Comparison of ENCODE assay signal across 26 mouse cellular contexts in the genomic region with DNA sequence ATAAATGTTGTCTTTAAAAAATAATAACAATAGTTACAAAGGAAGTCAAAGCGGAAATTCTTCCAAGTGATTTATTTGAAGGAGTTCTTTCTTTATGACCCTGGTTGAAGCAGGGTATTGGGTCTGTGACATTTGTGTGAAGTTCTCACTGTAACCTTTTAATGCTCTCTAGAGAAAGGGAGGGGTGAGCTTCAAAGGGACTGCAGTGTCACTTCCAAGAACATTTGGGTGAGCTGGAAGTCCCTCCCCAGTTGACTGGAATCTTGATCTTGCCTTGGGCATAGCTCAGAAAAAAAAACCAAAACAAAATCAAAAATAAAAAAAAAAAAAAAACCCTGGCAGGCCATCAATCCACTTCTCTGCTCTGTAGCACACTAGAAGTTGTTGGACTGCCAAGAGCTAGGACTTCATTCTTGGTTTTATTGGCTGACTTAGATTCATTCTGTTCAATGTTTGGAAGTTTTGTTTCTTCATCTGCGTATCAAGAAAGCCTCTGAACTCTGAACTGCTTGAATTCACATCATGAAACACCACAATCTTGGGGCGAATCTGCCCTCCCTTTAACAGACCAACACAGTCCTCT. TPM values are rescaled to one million over a fixed set of nuclear protein-coding genes. Genes with fewer than 3 reads are reported as not detected.
DNase-seq lines count a peak whose midpoint lies in the region; ATAC-seq and TF ChIP-seq lines count a peak whose summit lies in the region.
"Had no signal": no experiment of that assay in that cellular context is flagged by ENCODE, and none has a peak within 500 bp of the region (broad histone marks: within the 10 kb centered on the region; RNA-seq: fewer than 3 reads in every experiment).

No protein-coding gene starts in this region.

- no peak overlapping the region for H3K9ac ChIP-seq in lung, postnatal 0 days (replicated peaks; ENCODE audit: low read depth)
- no peak overlapping the region for H3K9ac ChIP-seq in hindbrain, embryonic 11.5 days (ENCODE audit: low read depth, low read length)
- H3K9ac ChIP-seq: hindbrain, embryonic 14.5 days had no signal

- peak; percentile 23; the same call in 1 of the 2 replicates for TF ChIP-seq EP300 in lung, postnatal 0 days (IDR thresholded peaks at IDR 0.05)

- no peak overlapping the region for H3K4me3 ChIP-seq in lung, postnatal 0 days (ENCODE audit: low read depth, low read length)
- H3K4me3 ChIP-seq in hindbrain, embryonic 11.5 days (ENCODE audit: low read depth, low read length), result no peak overlapping the region
- H3K4me3 ChIP-seq: embryonic facial prominence, embryonic 10.5 days; forebrain, embryonic 10.5 days; gastrocnemius, adult 2 months; heart, embryonic 10.5 days had no signal

- no peaks in the 10 kb centered on the region for H3K36me3 ChIP-seq in lung, postnatal 0 days (ENCODE audit: insufficient read depth, low read length)
- H3K36me3 ChIP-seq in hindbrain, embryonic 11.5 days (ENCODE audit: control insufficient read depth, insufficient read depth, low read length), result no peaks in the 10 kb centered on the region
- H3K36me3 ChIP-seq: embryonic facial prominence, embryonic 10.5 days; forebrain, embryonic 10.5 days; heart, embryonic 10.5 days had no signal

- 61% methylated on average over 3 of the region's 3 CpGs for WGBS in lung, postnatal 0 days
- WGBS in hindbrain, embryonic 11.5 days, result 81% methylated on average over 3 of the region's 3 CpGs

- peak; percentile 57 for ATAC-seq in lung, postnatal 0 days
- no peak for ATAC-seq in hindbrain, embryonic 11.5 days (ENCODE audit: low FRiP score)
- ATAC-seq: activated CD4-positive, CD25-positive, alpha-beta regulatory T cell, adult 4 months; forebrain, embryonic 14.5 days; Patski had no signal

- H3K27ac ChIP-seq in lung, postnatal 0 days (ENCODE audit: low read length), result no peak overlapping the region
- no peak overlapping the region for H3K27ac ChIP-seq in hindbrain, embryonic 11.5 days (ENCODE audit: low read depth, low read length)
- H3K27ac ChIP-seq: embryonic facial prominence, embryonic 10.5 days; forebrain, embryonic 10.5 days; gastrocnemius, adult 2 months; heart, embryonic 10.5 days; hindbrain, embryonic 14.5 days had no signal

- DNase-seq in adrenal gland, postnatal 14 days, result peak; percentile 4
- DNase-seq in adrenal gland, adult 2 months, result no peak
- DNase-seq in kidney, postnatal 14 days, result peak; percentile 2
- no peak for DNase-seq in kidney, postnatal 10 days
- DNase-seq in lung, postnatal 0 days (ENCODE audit: low spot score), result peak; percentile 32
- DNase-seq in lung, adult 18-20 months, result no peak
- DNase-seq in lung, postnatal 36 days, result peak; percentile 16
- no peak for DNase-seq in hindbrain, embryonic 11.5 days (ENCODE audit: low spot score)
- DNase-seq: adrenal gland, postnatal 10 days; cerebellum, adult 18-20 months; cerebellum, postnatal 10 days; gastrocnemius, adult 2 months; gastrocnemius, postnatal 25 days; heart, postnatal 10 days had no signal

- no peak for TF ChIP-seq CTCF in lung, postnatal 0 days (IDR thresholded peaks at IDR 0.05)

- no peak overlapping the region for H3K4me2 ChIP-seq in lung, postnatal 0 days (replicated peaks; ENCODE audit: low read depth, low read length)
- H3K4me2 ChIP-seq in hindbrain, embryonic 11.5 days (replicated peaks; ENCODE audit: low read depth, low read length), result no peak overlapping the region
- H3K4me2 ChIP-seq: hindbrain, embryonic 14.5 days had no signal

- H3K27me3 ChIP-seq in lung, postnatal 0 days (replicated peaks; ENCODE audit: insufficient read depth, low read length), result no peaks in the 10 kb centered on the region
- no peaks in the 10 kb centered on the region for H3K27me3 ChIP-seq in hindbrain, embryonic 11.5 days (ENCODE audit: control insufficient read depth, insufficient read depth, low read length)

- no peaks in the 10 kb centered on the region for H3K9me3 ChIP-seq in lung, postnatal 0 days (ENCODE audit: low read length)
- H3K9me3 ChIP-seq in hindbrain, embryonic 11.5 days (ENCODE audit: control insufficient read depth, low read length), result no peaks in the 10 kb centered on the region
- H3K9me3 ChIP-seq: embryonic facial prominence, embryonic 10.5 days; forebrain, embryonic 10.5 days; heart, embryonic 10.5 days had no signal

- no peaks in the 10 kb centered on the region for H3K4me1 ChIP-seq in lung, postnatal 0 days (ENCODE audit: insufficient read depth, low read depth, low read length)
- H3K4me1 ChIP-seq in hindbrain, embryonic 11.5 days (replicated peaks; ENCODE audit: control insufficient read depth, insufficient read depth, low read length), result no peaks in the 10 kb centered on the region
- H3K4me1 ChIP-seq: embryonic facial prominence, embryonic 10.5 days; heart, embryonic 10.5 days had no signal

RNA-seq across cellular contexts. Expression of a gene that starts 2.7 kb away (rescaled TPM):
- not detected in 2 replicates for total RNA-seq in adrenal gland, postnatal 14 days (2021)
- not detected for total RNA-seq in adrenal gland, adult 2 months (2021)
- polyA plus RNA-seq in adrenal gland, adult 2 months (2012; rRNA removed), result 0.07 TPM in 1 of 2 replicates, not detected in the other
- 0.18 and 0.81 TPM in 2 replicates for polyA plus RNA-seq in lung, postnatal 0 days (2015; fragmentation: Nextera tagmentation; extraction: Ambion mirVana)
- polyA plus RNA-seq in hindbrain, embryonic 11.5 days (2014; fragmentation: Nextera tagmentation; extraction: Ambion mirVana), result 0.37 TPM in 1 of 2 replicates, not detected in the other
- total RNA-seq: adrenal gland, postnatal 10 days; gastrocnemius, adult 2 months; gastrocnemius, postnatal 25 days; granulocyte monocyte progenitor cell, adult 5-6 weeks; heart, postnatal 10 days; MEL had no signal
- polyA plus RNA-seq: C2C12; embryonic facial prominence, embryonic 14.5 days; heart, embryonic 14.5 days; Patski had no signal

Comparison
In these comparisons a context has a peak if more than half of its experiments do, and no peak if none do; other contexts are left out.
1. DNase-seq: peak in adrenal gland, postnatal 14 days (single experiment), kidney, postnatal 14 days (single experiment), lung, postnatal 0 days (single experiment) and lung, postnatal 36 days (single experiment); none in adrenal gland, adult 2 months (single experiment), kidney, postnatal 10 days (single experiment), lung, adult 18-20 months (0 of 2) and hindbrain, embryonic 11.5 days (single experiment).